Comparison of ENCODE assay signal across 19 mouse cellular contexts in the genomic region with DNA sequence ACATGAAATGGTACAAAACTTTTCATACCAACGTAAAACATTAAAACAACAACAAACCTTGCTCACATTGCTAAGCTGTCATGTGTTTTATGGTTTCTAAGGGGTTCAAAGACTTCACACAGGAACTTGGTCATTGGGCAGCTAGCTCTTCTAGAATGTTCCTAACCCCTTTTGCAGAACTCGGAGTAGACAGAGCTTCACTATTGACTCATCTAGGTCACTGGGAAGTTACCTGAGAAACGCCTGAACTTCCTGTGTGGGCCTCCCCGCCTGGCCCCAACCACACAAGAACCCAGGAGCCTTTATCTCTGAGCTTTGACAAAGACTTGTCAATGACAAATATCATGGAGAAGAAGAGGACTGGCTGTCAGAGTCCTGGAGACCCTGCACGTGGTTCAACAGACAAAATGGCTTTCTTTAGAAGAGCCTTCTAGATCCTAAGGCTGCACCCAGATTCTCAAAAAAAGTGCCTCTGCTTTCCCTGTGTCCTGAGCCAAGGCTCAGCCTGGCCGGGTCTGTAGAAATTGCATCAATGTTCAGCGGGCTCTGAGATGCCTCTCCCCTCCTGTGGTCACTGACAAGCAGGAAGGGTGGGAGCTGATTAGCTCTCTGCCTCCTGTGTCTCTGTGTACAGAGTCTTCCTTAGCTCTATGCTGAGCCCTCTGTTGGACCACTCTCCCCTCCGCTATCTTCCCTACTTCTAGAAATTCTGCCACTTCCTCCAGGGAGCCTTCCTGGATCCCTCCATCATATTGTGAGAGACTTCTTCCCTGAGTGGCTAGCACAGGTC. TPM values are rescaled to one million over a fixed set of nuclear protein-coding genes. Genes with fewer than 3 reads are reported as not detected.
DNase-seq lines count a peak whose midpoint lies in the region; ATAC-seq lines count a peak whose summit lies in the region.
"Had no signal": no experiment of that assay in that cellular context is flagged by ENCODE, and none has a peak within 500 bp of the region (broad histone marks: within the 10 kb centered on the region; RNA-seq: fewer than 3 reads in every experiment).

No protein-coding gene starts in this region.

- H3K4me1 ChIP-seq in liver, embryonic 12.5 days, result peaks cover 98% of the 10 kb centered on the region
- H3K4me1 ChIP-seq in kidney, embryonic 14.5 days (ENCODE audit: control insufficient read depth, insufficient read depth, low read length), result 0 out of 2 replicates have a peak, but pooled peaks cover 7% of the 10 kb centered on the region
- H3K4me1 ChIP-seq: midbrain, embryonic 12.5 days had no signal

- no peak for DNase-seq in urinary bladder, postnatal 14 days (ENCODE audit: low spot score)
- no peak for DNase-seq in right cerebral cortex, postnatal 10 days (ENCODE audit: low spot score in 2 of 2)
- no peak for DNase-seq in lung, postnatal 14 days
- DNase-seq: cerebellum, adult 11 months; gastrocnemius, postnatal 10 days; thymus, adult 18-20 months had no signal

- ATAC-seq in CD4-positive, CD25-positive, alpha-beta regulatory T cell, adult 4 months, result peak; percentile 74
- ATAC-seq in common myeloid progenitor, adult 5-6 weeks (replicated peaks; ENCODE audit: low read depth, poor library complexity, severe bottlenecking), result peak; percentile 38
- peak; percentile 69 for ATAC-seq in liver, embryonic 12.5 days
- ATAC-seq in megakaryocyte-erythroid progenitor cell, adult 5-6 weeks (replicated peaks; ENCODE audit: low FRiP score, low TSS enrichment, poor library complexity, severe bottlenecking), result peak; percentile 63
- no peak for ATAC-seq in kidney, embryonic 14.5 days (ENCODE audit: low FRiP score, low TSS enrichment)
- ATAC-seq: forebrain, embryonic 16.5 days; lung, postnatal 0 days; Patski had no signal

- peaks cover 37% of the 10 kb centered on the region for H3K36me3 ChIP-seq in liver, embryonic 12.5 days
- no peaks in the 10 kb centered on the region for H3K36me3 ChIP-seq in kidney, embryonic 14.5 days (ENCODE audit: control insufficient read depth, insufficient read depth, low read length)
- H3K36me3 ChIP-seq: heart, embryonic 10.5 days; limb, embryonic 12.5 days; midbrain, embryonic 12.5 days had no signal

- 20% methylated on average over 8 of the region's 8 CpGs for WGBS in liver, embryonic 12.5 days (ENCODE audit: insufficient replicate concordance)
- WGBS in kidney, embryonic 14.5 days, result 82% methylated on average over 8 of the region's 8 CpGs

- H3K9ac ChIP-seq in liver, embryonic 12.5 days, result 0 out of 2 replicates have a peak overlapping the region, but pooled peaks have one; percentile 17
- H3K9ac ChIP-seq in kidney, embryonic 14.5 days (ENCODE audit: low read depth, low read length), result no peak overlapping the region
- H3K9ac ChIP-seq: limb, embryonic 12.5 days; midbrain, embryonic 12.5 days had no signal

- no peaks in the 10 kb centered on the region for H3K27me3 ChIP-seq in liver, embryonic 12.5 days (replicated peaks)
- no peaks in the 10 kb centered on the region for H3K27me3 ChIP-seq in kidney, embryonic 14.5 days (ENCODE audit: control insufficient read depth, insufficient read depth, low read length)
- H3K27me3 ChIP-seq: midbrain, embryonic 12.5 days; Patski had no signal

- H3K27ac ChIP-seq in liver, embryonic 12.5 days, result peak overlapping the region; percentile 95
- no peak overlapping the region for H3K27ac ChIP-seq in kidney, embryonic 14.5 days (ENCODE audit: low read depth, low read length)
- H3K27ac ChIP-seq: heart, embryonic 10.5 days; kidney, postnatal 0 days; limb, embryonic 12.5 days; midbrain, embryonic 12.5 days had no signal

- H3K4me3 ChIP-seq in liver, embryonic 12.5 days, result no peak overlapping the region; the same call in 1 of the 2 replicates
- no peak overlapping the region for H3K4me3 ChIP-seq in kidney, embryonic 14.5 days (ENCODE audit: low read length)
- H3K4me3 ChIP-seq: heart, embryonic 10.5 days; limb, embryonic 12.5 days; midbrain, embryonic 12.5 days; myocyte had no signal

- H3K9me3 ChIP-seq in liver, embryonic 12.5 days (replicated peaks), result no peaks in the 10 kb centered on the region
- no peaks in the 10 kb centered on the region for H3K9me3 ChIP-seq in kidney, embryonic 14.5 days (ENCODE audit: control insufficient read depth, low read length)
- H3K9me3 ChIP-seq: heart, embryonic 10.5 days; limb, embryonic 12.5 days; midbrain, embryonic 12.5 days had no signal

- H3K4me2 ChIP-seq in liver, embryonic 12.5 days, result peak overlapping the region; percentile 51
- H3K4me2 ChIP-seq in kidney, embryonic 14.5 days (replicated peaks; ENCODE audit: low read depth, low read length), result no peak overlapping the region
- H3K4me2 ChIP-seq: limb, embryonic 12.5 days; midbrain, embryonic 12.5 days had no signal

RNA-seq across cellular contexts. Expression of a gene that starts 7.3 kb away (rescaled TPM):
- polyA plus RNA-seq in CD4-positive, CD25-positive, alpha-beta regulatory T cell, adult 4 months (2017; shearing (Covaris generic)), result 10 to 100 TPM; 40.2 to 41.6 TPM
- total RNA-seq in common myeloid progenitor, adult 5-6 weeks (2017), result 78.7 and 92.4 TPM in 2 replicates
- 11.7 and 13.5 TPM in 2 replicates for polyA plus RNA-seq in liver, embryonic 12.5 days (2016; fragmentation: Nextera tagmentation; extraction: Ambion mirVana)
- 77.2 and 84.1 TPM in 2 replicates for total RNA-seq in megakaryocyte-erythroid progenitor cell, adult 5-6 weeks (2014; fragmentation: Nextera tagmentation)
- 16.4 and 29.1 TPM in 2 replicates for total RNA-seq in megakaryocyte-erythroid progenitor cell, adult 5-6 weeks (2017)
- 0.90 and 1.3 TPM in 2 replicates for polyA plus RNA-seq in kidney, embryonic 14.5 days (2014; fragmentation: Nextera tagmentation; extraction: Ambion mirVana)
